Mouse (Mus musculus): Measurements from ENCODE around the gene Wdr83. TPM values are rescaled to one million over a fixed set of nuclear protein-coding genes. Genes with fewer than 3 reads are reported as not detected.

Gene Wdr83
- total RNA-seq, 4 experiments from 2014 or later = 22.6 to 30.1 (median 29.2) TPM

GRCm38 (mm10) chr8:85034764-85035163, 46.3 kb downstream of the Wdr83 start:
- peak; percentile 71 for DNase-seq

GRCm38 (mm10) chr8:85033867-85034266, 47.2 kb downstream of the Wdr83 start:
- no peak for DNase-seq

- no peak for DNase-seq
Measured at GRCm38 (mm10) chr8:85032622-85033311, 48.3 kb downstream of the Wdr83 start.

- DNase-seq = no peak
Measured at GRCm38 (mm10) chr8:85029271-85029670, 51.8 kb downstream of the Wdr83 start.

- DNase-seq = no peak
Measured at GRCm38 (mm10) chr8:85027922-85028321, 53.2 kb downstream of the Wdr83 start.

GRCm38 (mm10) chr8:85027516-85027855, 53.6 kb downstream of the Wdr83 start:
- DNase-seq = no peak

DNA sequence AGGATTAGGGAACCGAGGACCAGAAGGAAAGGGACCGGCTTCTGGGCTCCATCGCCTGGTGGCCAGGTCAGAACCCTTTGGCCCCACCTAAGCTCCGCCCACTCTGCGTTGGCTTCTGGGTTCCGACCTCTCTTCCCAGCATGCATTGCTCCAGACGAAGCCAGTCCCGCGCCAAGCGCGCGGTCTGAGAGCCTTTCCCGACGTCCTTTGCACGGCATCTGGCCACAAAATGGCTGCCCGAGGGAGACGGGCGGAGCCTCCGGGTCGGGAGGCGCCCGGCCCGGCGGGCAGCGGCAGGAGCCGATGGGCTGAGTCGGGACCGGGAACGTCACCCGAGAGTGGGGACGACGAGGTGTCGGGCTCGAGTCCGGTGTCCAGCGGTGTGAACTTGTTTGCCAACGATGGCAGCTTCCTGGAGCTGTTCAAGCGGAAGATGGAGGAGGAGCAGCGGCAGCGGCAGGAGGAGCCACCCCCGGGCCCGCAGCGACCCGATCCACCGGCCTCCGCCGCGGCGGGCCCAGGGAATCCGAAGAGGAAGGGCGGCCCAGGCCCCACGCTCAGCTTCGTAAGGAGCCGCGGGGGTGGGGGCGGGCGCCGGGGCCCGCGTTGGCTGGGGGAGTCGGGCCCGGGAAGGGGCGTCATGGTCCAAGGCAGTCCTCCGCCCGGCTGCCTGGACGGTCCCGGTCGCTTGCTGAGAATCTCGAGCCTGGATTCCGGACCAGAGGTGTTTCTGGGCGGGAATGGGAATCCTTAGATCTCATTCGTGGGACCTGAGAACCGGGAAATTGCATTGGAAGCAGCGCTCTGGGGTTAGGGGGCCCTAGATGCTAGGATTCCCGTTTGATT, 54.2 kb downstream of the Wdr83 start, which contains the start of gene Trir:
Gene Trir (plus strand): TSS at position 154 of the 846 bp plus-strand sequence.
- peak; percentile 96 for DNase-seq

DNA sequence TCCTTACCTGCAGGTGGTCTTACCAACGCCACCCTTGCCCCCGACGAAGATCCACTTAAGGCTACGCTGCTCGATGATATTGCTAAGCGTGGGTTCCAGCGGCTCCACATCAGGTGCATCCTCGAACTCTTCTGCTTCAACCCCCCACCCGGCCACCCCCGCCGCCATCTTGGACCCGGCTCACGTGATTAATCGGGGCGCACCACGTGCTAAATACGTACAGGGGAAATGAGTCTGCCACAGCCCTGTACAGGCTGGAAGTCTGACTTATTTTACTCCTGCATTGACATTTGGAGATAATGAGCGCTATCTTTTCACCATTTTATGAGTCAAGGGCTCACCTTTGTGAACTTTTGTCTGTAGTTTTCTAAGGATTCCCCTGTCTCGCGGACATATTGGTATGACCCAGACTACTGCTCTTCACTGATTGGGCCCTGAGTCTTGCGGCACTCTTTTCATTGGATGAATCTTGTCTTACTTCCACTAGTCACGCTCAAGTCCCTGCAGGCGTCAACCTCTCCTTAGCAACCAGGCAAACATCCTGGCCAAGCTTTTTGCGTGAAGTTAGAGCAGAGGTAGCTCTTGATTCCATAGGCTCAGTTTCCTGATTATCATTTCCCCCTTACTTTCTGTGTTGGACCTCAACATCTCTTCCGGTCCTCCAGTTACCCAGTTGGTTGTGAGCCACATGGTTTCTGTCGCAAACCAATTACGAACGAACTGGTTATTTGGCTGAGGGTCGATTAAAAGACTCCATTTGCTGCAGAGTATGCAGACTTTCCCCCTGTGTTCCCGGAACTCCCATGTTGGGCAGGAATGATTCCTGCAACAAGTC, 55.8 kb downstream of the Wdr83 start, which contains the start of gene Asna1:
Gene Asna1 (minus strand): TSS at position 184 of the 835 bp plus-strand sequence.
- DNase-seq = peak; percentile 84

Small RNAs within 50 kb of the gene (microRNA-seq; reads per million reads assigned to microRNA genes)
- gene Gm23388 (0 to 0.35 reads per million in 2 experiments), gene Mir7070 (0.53 to 0.84 reads per million in 2 experiments)

Other genes starting within 250 kb of the Wdr83 start
- gene Gadd45gip1, start 249.8 kb downstream of the Wdr83 start, total RNA-seq (2022) = 10 to 100 TPM; 63.6 to 68.4 (median 66.2) TPM
- gene Rad23a, start 240.6 kb downstream of the Wdr83 start, total RNA-seq (2022) = 100 to 1,000 TPM; 107 to 125 (median 111) TPM
- gene Calr, start 234.4 kb downstream of the Wdr83 start, total RNA-seq (2022) = 100 to 1,000 TPM; 629 to 719 (median 673) TPM
- 10 to 100 TPM; 59.9 to 76.8 (median 68.0) TPM for gene Farsa, start 224.3 kb downstream of the Wdr83 start, total RNA-seq (2022)
- gene Syce2, start 209.2 kb downstream of the Wdr83 start, total RNA-seq (2022) = 1 to 10 TPM; 6.1 to 9.1 (median 7.1) TPM
- 10 to 100 TPM; 51.9 to 66.4 (median 60.4) TPM for gene Gcdh, start 187.4 kb downstream of the Wdr83 start, total RNA-seq (2022)
- under 1 TPM in 2 of 4 experiments, not detected in 2; 0.22 to 0.24 TPM for gene Klf1, start 179.4 kb downstream of the Wdr83 start, total RNA-seq (2022)
- 10 to 100 TPM; 12.5 to 28.7 (median 22.2) TPM for gene Dnase2a, start 172.7 kb downstream of the Wdr83 start, total RNA-seq (2022)
- 1 to 10 TPM; 2.1 to 9.2 (median 5.9) TPM for gene Mast1, start 143.9 kb downstream of the Wdr83 start, total RNA-seq (2022)
- under 1 TPM in 2 of 4 experiments, not detected in 2; 0.28 to 0.40 TPM for gene Rtbdn, start 134.3 kb downstream of the Wdr83 start, total RNA-seq (2022)
- 1 to 10 TPM in 2 of 4 experiments, not detected in 2; 1.7 to 2.3 TPM for gene Gm49661, start 111.9 kb downstream of the Wdr83 start, total RNA-seq (2022)
- gene Prdx2, start 111.7 kb downstream of the Wdr83 start, total RNA-seq (2022) = 100 to 1,000 TPM; 651 to 758 (median 708) TPM
- 100 to 1,000 TPM in 3 of 4 experiments, 10 to 100 TPM in 1; 89.0 to 142 (median 110) TPM for gene Rnaseh2a, start 111.5 kb downstream of the Wdr83 start, total RNA-seq (2022)
- gene Junb, start 102.6 kb downstream of the Wdr83 start, total RNA-seq (2022) = 100 to 1,000 TPM in 1 of 4 experiments, 10 to 100 TPM in 3; 39.9 to 211 (median 52.4) TPM
- gene Hook2, start 90.7 kb downstream of the Wdr83 start, total RNA-seq (2022) = 10 to 100 TPM in 2 of 4 experiments, 1 to 10 TPM in 2; 6.2 to 12.7 (median 10.5) TPM
- not detected for gene Best2, start 66.8 kb downstream of the Wdr83 start, total RNA-seq (2022)
- gene Asna1, start 56.0 kb downstream of the Wdr83 start, total RNA-seq (2022) = 100 to 1,000 TPM in 2 of 4 experiments, 10 to 100 TPM in 2; 96.4 to 107 (median 101) TPM
- gene Trir, start 54.5 kb downstream of the Wdr83 start, total RNA-seq (2022) = 100 to 1,000 TPM; 134 to 159 (median 155) TPM
- gene Tnpo2, start 44.4 kb downstream of the Wdr83 start, total RNA-seq (2022) = 10 to 100 TPM; 67.7 to 85.8 (median 73.5) TPM
- gene Fbxw9, start 21.3 kb downstream of the Wdr83 start, total RNA-seq (2022) = 10 to 100 TPM; 15.0 to 29.6 (median 21.6) TPM
- gene Gm5741, start 13.3 kb downstream of the Wdr83 start, total RNA-seq (2022) = 1 to 10 TPM in 1 of 4 experiments, not detected in 3; 1.3 TPM
- gene Dhps, start 9.5 kb downstream of the Wdr83 start, total RNA-seq (2022) = 10 to 100 TPM; 31.4 to 41.2 (median 33.2) TPM
- gene Wdr83os, start 566 bp downstream of the Wdr83 start, total RNA-seq (2022) = 10 to 100 TPM; 76.0 to 87.7 (median 81.1) TPM
- gene Man2b1, start 2.0 kb upstream of the Wdr83 start, total RNA-seq (2022) = 10 to 100 TPM; 53.4 to 60.8 (median 54.3) TPM
- gene Zfp791, start 41.8 kb upstream of the Wdr83 start, total RNA-seq (2022) = 1 to 10 TPM; 1.7 to 2.4 (median 1.9) TPM
- not detected for gene Cks1brt, start 70.6 kb upstream of the Wdr83 start, total RNA-seq (2022)
- gene Olfr371, start 144.7 kb upstream of the Wdr83 start, total RNA-seq (2022) = not detected
- 10 to 100 TPM; 11.2 to 16.0 (median 14.5) TPM for gene Orc6, start 218.3 kb upstream of the Wdr83 start, total RNA-seq (2022)
- 100 to 1,000 TPM in 2 of 4 experiments, 10 to 100 TPM in 2; 94.1 to 113 (median 105) TPM for gene Vps35, start 218.5 kb upstream of the Wdr83 start, total RNA-seq (2022)